Mouse (Mus musculus): ENCODE results near the gene Luzp2.
"Not testable (repeated sequence)": the region's sequence is repeated elsewhere in the genome, so short reads cannot be mapped to it uniquely, and the experiment has no call there.

Luzp2 gene

DNA sequence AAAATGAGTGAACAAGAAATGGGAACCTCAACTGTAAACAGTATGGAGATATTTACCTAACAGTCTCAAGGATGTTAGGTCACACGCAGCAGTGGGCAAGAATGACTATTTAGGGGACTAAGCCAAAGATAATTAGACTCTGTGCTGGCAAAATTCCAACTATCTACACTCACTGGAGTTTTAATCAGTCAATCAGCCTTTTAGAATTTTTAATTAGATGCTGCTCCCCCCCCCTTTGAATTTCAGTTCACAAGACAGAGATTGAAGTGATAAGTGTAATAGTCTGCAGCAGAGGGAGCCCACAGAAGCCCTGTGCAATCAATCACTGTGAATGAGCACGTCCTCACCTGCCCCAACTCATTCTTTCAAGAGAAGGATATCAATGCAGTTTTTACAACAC is 165.1 kb downstream of the Luzp2 start:
- no peak for DNase-seq (ENCODE audit: low spot score in 2 of 2)

DNA sequence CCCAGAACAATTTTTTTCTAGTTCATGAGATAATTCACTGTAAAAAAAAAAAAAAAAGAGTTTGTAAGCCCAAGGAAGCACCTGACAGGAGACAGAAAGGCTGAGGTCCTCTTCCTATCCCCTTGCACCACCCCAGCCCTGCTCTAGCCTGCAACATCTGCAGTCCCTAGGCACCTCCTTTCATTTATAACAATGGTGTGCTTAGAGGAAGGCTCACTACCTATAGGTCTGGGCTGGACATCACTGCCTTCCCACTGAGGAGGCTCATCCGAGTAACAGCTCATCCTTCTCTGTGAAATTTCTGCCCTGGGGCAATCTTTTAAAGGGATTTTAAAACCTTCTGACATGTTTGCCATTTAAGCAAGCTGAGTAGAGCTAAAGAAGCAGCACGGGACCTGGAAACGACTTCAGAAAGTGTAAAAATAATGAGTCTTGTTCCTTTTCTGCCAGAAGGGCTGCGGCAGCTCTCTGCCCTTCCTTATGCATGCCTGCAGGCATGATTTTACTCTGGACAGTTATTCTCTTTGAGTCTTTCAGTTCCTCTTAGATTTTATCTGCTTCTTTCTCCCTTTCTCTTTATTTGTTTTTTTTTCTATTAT is 174.0 kb downstream of the Luzp2 start:
- DNase-seq (ENCODE audit: low spot score in 2 of 2): no peak

DNA sequence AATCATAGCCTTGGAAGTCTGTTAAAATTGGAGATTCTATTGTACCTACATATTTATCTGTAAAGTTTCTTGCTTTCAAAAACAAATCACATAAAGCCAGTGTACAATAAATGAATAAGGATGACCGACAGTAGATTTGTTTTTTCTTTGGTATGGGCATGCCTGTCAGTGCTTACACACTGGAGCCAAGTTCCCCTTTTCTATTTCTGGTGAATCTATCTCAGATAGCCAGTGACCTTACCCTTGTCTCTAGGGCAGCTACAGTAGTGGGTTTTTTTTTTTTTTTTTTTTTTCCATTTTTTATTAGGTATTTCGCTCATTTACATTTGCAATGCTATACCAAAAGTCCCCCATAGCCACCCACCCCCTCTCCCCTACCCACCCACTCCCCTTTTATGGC is 298.6 kb downstream of the Luzp2 start:
- not testable (repeated sequence) for DNase-seq (ENCODE audit: low spot score in 2 of 2)

DNA sequence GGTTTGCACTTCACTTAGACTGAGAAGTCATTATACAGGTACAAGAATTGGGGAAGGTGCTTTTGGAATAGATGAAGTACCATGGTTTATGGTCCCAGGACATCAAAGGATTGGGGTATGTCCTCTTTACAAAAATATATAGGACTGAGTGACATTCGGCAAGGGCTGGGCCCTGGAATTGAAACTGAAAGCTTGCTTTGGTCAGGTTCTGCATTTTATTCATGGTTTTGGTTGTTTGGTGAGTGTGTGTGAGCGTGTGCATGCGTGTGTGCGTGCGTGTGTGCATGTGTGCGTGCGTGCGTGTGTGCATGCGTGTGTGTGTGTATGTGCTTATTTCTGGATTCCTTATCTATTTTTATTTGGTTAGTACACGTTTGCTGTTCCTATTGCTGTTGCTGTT is 353.6 kb downstream of the Luzp2 start:
- no peak for DNase-seq (ENCODE audit: low spot score in 2 of 2)

DNA sequence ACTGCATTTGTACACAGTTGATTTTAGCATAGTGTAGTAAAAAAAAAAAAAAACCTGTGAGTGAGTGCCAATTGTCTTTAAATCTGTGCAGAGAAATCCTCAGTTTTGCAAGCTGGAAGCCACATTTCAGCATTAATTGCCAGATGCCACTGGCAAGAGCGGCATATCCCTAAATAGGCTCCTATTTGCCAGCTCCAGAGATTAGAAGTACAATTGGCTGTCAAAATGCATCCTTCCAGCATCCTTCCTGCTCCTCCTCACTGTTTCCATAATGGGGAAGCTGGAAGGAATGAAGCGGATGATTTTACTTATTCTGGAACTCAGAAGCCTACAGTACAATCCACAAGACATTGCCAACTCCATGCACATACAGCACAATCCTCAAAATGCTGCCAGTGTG is 354.2 kb downstream of the Luzp2 start:
- no peak for DNase-seq (ENCODE audit: low spot score in 2 of 2)

DNA sequence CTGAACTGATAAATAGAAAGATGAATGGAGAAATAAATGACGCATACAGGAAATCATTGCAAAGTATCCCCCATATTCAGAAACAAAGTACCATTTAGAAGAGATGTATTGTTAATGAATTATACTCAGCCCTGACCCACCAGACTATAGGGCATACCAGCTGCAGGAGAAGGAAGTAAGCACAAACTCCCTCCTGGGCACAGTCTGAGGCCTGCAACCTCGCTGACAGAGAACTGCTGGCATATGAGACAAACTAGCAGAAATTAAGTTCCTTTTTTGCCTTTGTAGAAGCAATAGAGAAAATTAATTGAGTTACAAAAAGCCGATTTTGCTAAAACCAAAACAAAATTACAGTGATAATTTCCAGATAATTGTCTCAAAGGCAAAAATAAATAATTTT is 355.4 kb downstream of the Luzp2 start:
- DNase-seq (ENCODE audit: low spot score in 2 of 2): no peak

DNA sequence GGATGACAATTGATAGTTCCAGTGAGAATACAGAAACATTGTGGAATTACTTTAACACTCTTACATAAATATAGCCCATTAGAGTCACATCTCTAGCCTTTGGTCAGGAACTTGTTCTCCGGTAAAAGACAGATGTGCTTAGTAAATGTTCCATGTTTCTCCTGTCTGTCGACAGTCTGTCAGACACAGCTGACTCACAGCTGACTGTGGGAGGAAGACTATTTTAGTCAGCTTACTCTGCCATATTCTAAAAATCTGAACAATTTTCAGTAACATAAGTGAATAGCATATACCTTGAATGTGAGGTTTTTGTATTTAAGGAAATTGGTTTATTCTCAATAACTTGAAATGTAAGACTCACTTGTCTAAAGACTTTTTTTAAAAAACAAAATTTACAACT is 363.5 kb downstream of the Luzp2 start:
- DNase-seq (ENCODE audit: low spot score in 2 of 2): no peak

DNA sequence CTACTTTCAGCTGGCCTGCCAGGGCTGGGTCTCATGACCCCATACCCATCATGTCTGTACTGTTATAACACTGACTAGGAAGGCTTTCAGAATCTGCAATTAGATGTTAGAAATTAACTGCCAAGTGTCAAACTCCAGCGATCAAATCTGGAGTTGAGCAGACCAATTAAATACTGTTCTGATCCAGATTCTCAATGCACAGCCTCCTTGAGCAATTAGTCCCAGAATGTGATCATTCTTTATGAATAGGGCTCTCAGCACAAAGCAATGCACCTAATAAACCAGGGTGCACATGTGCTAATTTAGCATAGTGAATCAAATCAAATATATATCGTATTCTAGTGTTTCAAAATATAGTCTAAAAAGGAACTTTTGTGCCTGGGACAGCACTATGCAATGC is 387.7 kb downstream of the Luzp2 start:
- no peak for DNase-seq (ENCODE audit: low spot score in 2 of 2)

DNA sequence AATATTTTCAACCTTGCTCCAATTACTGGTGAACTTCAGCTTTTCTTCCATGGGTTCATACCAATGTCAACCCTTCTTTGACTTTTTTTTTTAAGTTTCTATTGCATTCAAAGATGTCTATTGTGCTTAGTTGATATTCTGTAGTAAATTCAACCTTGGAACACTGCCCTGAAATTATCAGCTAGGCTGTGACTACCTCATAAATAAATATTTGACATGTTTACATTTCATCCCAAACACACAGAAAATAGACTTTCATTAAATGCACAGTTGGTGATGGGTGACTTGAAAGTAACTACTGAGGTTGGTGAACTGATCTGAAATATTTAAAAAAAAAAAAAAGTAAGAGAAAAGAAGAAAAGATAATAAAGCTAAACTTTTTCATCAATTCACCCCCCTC is 394.1 kb downstream of the Luzp2 start:
- no peak for DNase-seq (ENCODE audit: low spot score in 2 of 2)

All from urinary bladder, postnatal 4 days (tissue).